Mouse (Mus musculus) forelimb bud, embryonic 11.5 days (tissue): Measurements from ENCODE around the gene Bche.

Experiments used
- DNase-seq: peaks from one replicate; pipeline ENCODE4 v3.0.0-alpha.2; 2012; ENCODE audit warnings: low read depth, low spot score

The Bche gene

DNA sequence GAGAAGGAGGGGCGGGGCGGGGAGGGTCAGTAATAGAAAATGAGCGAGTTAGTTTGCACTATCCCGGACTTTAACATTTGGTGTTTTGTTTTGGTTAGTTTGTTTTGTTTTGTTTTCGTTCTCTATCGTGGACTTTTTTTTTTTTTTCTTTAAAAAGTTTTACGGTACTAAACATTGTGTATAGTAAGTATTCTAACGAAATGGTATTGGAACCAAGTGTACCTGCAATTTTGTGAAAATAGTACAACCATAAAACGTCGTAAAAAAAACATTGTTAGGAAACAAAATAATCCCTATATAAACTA lies at the start of gene Bche:
Gene Bche, minus strand, starts transcription at position 6 of the 305 bp plus-strand sequence.
- DNase-seq: no peak

DNA sequence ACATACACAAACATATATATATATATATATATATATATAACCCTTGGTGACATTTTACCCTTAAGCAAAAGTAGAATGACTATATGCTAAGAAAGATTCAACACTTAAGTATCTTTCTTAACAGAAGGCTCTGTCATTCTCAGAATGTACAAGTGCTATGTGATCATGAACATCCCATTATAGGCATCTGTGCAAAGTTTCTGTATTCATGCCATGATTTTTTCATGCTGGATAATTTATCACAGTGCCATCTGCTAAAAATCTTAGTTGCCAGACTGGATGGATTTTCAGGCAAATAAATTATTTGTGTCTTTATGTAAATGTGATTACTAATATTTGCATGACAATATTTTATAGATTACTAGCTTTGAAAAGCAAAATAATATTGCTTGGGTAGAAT lies 33.8 kb upstream of the Bche start:
- DNase-seq: no peak

DNA sequence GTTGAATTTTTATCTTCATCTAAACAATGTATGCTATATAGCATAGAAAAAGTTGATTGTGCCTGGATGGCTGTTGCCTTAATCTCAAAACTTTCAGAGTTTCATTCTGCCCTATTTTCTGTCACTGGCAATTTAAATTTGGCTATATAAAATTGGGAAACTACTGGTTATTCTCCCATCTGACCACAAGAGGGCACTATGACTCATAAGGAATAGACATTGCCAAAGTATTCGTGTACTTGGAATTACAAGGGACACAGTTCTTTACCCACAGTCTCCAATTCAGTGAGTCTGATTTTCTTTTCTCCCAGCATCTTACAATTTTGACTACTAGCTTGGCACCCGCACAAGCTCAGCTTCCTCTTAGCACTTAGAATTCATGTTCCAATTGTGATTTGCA lies 23.5 kb upstream of the Bche start:
- DNase-seq: peak; percentile 39

DNA sequence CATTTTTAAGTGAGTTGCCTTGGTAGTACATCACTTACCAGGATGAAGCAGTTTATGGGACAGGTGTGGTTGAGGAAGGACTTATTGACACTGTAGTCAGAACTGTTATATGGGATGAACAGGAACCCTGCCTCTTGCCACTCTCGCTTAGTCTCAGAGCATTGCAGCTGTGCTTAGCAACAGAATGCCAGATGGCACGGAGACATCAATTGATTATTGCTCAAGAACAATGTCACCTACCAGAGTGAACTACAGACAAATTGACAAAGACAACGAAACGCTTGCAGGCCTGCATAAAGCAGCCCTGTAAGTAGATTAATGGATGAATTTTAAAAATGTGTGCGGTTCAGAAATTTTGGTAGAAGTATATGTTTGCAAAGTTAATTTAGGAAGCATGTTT lies 21.3 kb upstream of the Bche start:
- DNase-seq: no peak

DNA sequence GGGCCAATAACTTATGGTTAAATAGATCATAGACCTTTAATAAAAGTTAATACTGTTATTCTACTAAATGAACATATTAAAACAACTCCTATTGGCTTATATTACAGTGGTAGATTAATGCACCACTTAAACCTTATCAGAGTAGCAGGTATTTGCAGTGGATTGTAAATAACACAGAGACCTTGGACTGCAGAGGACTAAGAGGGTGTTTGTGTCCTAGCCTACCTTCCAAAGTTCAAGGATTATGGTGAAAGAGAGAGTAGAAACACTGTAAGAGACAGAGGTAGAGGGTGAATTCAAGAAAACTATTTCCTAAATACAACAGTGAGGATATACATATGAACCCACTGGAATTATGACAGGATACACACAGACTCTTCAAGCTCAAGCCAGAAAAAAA lies 17.5 kb upstream of the Bche start:
- DNase-seq: no peak

- no peak for DNase-seq
Observed at GRCm38 (mm10) chr3:73724869-73725268, 16.7 kb upstream of the Bche start.

DNA sequence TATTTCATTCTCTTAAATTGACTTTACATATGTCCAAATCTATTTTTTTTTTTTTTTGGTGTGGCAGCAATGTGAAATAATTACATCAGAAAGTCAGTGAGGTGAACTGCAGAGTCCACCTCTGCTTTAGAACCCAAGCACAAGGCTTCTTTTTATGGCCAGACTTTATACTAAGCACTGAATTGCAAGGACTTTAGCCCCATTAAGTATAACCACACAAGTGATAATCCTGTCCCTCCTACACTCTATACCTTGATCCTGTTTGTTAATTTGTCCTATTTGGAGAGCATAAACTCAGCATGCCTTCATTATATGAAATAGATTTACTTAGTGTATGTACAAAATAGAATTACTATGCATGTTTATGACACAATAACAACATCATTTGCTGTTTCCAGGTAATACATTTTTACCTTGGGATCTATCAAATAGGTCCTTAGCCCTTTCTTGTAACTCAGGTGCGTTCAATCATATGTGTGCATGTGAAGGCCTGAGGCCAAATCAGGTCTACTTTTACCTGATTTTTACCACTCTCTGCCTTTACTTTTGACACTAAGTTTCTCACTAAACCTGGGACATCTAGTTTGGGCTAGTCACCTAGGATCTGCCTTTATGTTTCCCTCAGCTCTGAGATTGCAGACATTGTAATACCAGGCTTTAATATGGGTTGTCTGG lies 9.5 kb upstream of the Bche start:
- DNase-seq: no peak

DNA sequence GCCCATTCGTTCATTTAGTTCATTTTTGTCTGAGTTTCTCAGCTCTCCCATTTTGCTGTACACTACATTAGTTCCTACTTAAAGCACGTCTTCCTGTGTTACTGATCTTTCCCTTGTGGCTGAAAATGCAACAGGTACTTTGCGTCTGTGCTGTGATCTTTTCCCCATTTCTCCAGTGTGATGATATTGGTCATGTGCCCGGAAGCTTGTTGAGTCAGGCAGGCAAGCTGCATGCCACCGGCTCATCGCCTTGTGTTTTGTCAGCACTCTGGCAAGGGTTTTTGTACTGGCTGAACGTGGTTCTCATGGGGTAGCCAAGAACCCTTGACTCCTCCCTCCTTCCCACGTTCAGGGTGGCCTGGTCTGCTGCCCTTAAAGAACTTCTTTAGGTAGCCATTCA lies 1.7 kb upstream of the Bche start:
- no peak for DNase-seq

DNA sequence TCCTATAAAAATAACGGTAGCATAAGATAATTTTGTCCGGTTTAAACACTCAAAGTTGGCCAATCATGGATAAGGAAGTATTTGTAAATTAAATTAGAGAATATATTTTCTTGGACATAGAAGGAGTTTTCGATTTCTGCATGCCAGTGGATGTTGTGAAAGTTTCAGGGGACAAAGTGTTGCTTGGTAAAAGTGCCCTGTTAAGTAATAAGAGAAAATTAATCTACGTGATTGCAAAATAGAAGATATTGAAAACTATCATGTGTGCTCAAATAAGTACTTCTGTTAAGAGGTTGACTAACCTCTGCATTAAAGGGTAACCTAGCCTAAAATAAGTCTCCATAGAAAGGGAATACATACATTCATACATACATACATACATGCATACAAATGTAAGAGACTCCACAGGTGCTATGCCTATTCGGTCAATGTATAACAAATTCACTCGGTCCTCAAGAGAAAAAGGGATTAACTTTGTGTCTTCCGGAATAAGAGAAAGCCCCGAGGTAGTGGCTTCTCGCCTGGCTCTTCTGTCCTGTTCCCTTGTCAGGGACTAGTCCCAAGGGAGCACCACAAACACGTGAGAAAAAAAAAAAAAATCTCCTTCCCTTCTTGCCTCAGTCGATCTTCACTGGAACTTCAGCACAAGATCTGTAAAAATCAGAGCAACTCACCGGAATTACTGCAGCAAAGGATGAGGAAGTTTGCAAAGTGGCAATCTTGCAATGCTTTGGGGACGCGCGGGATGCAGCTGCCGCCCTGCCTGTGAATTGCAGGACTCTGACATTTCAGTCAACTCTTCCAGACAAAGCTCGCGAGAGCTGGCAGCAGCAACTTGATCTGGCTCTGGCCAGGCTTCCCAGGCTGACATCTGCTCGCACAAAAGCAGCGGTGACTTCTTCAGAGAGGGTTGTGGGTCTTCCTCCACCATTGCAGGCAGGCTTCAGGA lies 480 bp downstream of the Bche start:
- peak; percentile 84 for DNase-seq

- DNase-seq: no peak
Observed at GRCm38 (mm10) chr3:73706544-73706943, 1.7 kb downstream of the Bche start.

GRCm38 (mm10) chr3:73698889-73699288 lies 9.3 kb downstream of the Bche start:
- no peak for DNase-seq

- DNase-seq: no peak
Observed at GRCm38 (mm10) chr3:73673333-73673732, 34.9 kb downstream of the Bche start.

DNA sequence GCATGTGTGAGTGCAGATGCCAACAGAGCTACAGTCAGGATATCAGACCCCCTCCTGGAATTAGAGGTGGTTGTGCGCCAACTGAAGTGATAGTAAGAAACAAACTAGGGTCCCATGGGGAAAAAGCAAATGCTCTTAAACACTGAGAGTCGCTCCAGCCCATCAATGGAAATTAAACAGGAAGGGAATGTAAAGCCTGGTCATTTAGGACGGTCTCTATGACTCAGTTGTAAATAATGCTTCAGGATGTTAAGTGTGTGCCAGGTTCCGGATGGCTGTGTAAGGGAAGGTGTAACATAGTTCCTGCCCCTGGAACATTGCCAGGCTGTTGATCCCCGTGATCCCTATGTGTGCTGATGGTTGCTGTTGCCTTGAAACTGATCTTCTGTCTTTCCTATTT lies 40.0 kb downstream of the Bche start:
- DNase-seq: no peak

- DNase-seq: no peak
Observed at GRCm38 (mm10) chr3:73667245-73668131, 40.7 kb downstream of the Bche start.

- no peak for DNase-seq
Observed at GRCm38 (mm10) chr3:73650281-73650680, 57.9 kb downstream of the Bche start.

DNA sequence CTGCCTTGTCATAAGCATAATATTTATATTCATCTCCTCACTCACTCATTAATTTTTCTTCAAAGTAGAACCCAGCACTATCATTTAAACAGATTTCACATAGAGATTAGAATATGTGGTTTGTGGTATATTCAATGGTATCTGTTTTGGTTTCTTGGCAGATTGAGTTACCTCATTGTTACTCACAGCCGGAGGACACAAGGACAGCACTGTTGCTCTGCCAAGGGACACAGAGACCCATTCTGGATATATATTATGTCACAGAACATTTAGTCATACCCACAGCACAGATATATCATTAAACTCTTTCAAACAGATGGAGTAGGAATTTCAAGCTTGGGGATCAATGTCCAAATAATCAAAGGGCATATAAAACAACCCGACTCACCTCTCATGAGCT lies 61.2 kb downstream of the Bche start:
- no peak for DNase-seq

DNA sequence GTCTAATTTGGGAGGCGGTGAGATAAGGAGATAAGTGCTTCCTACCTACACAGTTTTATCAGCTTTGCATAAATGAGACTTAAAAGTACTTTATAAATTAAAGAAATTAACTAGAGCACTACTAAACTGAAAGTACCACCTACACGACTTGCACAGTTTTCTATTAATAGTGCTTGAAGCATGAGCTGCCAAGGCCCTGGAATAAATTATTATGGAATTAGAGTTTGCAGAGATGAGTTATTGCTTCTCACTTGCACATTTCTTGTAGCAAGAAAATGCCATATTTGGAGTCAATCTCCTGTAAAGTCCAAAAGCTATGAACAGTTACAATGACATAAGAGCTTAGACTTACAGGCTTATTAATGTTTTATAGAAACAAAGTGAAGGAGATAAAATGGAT lies 96.8 kb downstream of the Bche start:
- DNase-seq: no peak

DNA sequence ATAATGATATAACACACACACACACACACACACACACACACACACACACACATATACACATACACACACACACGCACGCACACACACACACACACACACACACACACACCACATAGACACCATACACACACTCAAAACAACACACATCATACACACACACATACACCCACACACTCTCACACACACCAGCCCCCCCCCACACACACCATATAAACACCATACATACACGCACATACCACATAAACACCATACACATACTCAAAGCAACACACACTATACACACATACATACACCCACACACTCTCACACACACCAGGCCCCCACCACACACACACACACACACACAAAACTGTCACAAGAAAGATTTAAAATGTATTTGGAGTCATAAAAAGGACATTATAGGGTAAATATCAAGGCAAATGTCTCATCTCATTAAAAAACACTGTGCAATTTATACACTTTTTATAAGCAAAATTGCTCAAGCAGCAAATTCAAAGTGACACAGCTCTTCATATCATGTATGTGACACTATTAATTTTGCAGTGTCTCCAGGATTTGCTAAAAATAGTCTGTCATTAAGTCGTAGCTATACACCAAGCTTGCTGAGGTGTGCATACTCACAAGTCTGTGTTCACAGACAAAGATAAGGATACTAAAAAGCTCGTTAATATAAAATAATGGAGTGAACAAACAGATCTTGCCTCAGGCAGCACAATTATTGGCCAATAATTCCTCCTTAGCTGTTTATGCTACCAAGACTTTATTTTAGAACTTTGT lies 116.3 kb downstream of the Bche start:
- DNase-seq: no peak
